Mouse (Mus musculus): ENCODE measurements around the gene Aloxe3.
"Not testable (repeated sequence)": the region's sequence is repeated elsewhere in the genome, so short reads cannot be mapped to it uniquely, and the experiment has no call there.

The Aloxe3 gene

DNA sequence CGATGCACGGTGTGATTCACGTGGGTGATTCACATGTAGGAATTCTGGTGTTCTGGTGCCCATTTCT is at the start of gene Aloxe3:
Gene Aloxe3 (plus strand): TSS at position 45 of the 67 bp plus-strand sequence.
- no peak for DNase-seq (ENCODE audit: low spot score)

DNA sequence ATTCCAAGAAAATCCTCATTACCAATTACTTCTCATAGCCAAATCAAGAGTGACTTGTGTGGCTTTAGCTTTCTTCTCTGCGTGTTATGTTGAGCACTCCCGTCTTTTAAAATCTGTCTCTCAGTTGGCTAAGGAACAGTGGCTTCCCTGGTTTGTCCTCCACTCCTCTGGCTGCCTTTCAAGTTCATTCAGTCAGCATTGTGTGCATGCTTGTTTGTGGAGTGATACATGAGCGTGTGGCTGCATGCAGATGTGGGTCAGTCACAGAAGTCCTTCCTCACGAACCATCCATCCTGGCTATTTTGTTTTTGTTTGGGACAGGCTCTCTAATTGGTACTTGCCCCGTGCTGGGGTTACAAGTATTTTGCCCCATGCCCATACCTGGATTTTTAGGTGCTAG is 49.1 kb upstream of the Aloxe3 start:
- DNase-seq (ENCODE audit: low spot score), result no peak

DNA sequence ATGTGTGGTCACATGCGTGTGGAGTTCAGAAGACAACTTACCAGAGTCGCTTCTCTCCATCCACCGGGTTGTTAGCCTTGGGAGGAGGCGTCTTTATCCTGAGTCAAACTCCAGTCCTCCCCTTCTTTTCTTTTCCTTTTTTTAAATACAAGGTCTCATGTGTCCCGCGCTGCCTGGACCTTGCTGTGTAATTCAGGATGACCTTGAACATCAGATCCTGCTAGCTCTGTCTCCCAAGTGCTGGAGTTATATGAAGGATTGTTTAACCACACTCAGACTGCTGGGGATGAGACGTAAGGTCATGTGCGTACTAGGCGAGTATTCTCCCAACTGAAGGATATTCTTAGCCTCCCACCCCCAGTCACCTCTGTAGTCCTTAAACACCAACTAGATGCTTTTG is 48.4 kb upstream of the Aloxe3 start:
- DNase-seq (ENCODE audit: low spot score), result no peak

DNA sequence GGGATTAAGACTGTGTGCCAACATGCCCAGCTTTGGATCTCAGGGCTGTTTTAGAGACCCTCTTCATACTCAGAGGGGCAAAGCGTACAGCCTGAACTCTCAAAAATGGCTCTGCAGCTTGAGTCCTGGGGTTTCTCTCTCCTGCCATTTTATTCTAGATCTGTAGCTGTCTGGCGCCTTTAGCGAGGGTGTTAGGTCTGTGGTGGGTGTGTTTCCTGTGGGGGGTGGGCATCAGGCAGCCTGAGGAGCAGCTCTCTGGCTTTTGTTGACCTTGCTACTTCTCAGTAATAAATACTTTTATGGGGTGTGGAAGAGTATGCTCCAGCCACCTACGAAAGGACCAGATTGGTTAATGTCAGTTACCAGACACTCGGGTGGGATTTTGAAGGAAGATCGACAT is 47.7 kb upstream of the Aloxe3 start:
- DNase-seq (ENCODE audit: low spot score), result no peak

DNA sequence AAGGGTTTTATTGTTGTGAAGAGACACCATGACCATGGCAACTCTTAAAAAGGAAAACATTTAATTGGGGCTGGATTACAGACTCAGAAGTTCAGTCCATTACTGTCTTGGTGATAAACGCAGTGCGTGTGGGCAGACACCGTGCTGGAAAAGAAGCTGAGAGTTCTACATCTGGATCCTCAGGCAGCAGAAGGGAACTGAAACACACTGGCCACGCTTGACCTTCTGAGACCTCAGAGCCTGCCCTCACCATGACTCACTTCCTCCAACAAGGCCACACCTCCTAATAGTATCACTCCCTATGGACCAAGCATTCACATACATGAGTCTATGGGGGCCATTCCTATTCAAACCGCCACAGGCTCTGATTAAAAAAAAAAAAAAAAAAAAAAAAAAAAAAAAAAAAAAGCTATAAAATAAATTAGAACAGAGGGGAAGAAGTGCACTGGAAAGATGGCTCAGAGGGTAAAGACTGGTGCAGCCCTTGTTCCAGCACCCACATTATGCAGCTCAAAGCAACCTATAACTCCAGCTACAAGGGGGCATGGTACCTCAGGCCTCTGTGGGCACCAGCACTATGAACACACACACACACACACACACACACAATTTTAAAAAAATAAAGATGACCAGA is 46.8 kb upstream of the Aloxe3 start:
- no peak for DNase-seq (ENCODE audit: low spot score)

DNA sequence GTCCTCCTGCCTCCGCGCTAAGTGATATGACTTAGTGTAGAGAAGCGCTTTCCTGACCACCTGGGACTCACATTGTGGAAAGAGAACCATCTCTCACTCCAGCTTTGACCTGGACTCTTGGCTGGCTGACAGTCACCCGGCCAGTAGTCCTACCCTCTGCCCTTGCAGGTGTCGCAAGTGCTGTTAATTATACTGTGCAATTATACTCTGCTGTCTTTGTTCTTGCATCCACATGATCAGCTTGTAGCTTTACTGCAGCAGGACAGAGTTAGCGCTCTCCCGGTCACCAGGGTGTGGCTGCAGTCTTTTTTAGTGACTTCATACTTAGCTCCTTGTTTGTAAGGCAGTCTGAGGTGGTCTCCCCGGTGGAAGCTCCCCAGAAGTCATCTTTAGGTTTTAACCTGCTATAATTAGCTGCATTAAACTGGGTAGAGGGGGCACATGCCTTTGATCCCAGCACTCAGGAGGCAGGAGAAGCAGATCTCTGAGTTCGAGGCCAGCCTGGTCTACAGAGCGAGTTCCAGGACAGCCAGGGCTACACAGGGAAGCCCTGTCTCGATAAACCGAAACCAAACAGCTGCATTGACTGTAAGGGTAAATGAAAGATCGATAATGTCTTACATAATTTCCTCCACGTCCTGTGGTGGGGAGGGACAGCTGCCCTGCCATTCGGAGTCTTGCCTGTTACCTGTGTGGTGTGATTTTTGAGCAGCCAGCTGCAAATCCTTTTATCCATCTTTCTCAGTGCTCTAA is 45.4 kb upstream of the Aloxe3 start:
- DNase-seq (ENCODE audit: low spot score), result no peak

DNA sequence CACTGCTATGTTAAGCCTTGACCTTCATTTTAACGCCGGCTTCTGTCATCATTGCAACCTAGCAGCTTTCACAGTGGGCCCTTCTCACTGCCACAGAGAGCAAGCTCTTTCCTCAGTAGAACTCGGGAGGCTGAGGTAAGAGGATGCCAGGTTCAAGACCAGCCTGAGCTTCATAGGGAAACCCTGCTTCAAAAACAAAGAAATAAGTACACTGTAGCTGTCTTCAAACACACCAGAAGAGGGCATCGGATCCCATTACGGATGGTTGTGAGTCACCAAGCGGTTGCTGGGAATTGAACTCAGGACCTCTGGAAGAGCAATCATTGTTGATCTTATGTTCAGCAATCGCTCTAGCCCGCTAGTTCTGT is 44.9 kb upstream of the Aloxe3 start:
- no peak for DNase-seq (ENCODE audit: low spot score)

DNA sequence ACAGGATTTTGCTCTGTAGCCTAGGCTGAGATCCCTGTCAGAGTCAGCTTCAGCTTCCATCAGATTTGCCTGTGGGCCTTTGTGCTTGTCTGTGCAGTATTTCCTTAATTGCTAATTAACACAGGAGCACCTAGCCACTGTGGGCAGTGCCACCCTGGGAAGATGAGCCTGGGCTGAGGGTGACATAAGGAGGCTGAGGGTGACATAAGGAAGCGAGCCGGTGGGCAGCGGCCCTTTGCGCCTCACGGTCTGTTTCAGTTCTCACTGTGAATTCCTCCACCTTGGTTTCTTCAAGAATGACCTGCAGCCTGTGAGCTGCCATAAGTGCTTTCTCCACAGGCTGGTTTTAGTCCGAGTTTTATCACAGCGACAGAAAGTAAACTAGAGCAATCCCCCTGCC is 44.1 kb upstream of the Aloxe3 start:
- no peak for DNase-seq (ENCODE audit: low spot score)

DNA sequence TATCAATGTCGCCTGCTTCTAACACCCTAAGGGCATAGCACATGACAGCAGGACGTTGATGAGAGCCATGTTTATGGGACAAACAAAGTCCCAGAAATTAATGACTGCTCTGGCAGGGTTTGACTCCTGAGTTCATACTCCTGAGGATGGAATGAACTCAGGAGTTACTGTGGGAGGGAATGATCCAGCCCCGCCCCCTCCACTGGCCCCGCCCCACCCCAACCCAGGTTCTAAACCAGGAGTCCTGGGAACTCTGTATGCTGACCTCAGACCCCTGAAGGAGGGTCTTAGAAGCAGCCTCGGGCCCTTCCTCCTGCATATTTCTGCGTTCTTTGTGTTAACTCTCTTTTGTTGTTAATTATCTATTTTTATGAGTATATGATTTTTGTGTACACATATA is 40.1 kb upstream of the Aloxe3 start:
- DNase-seq (ENCODE audit: low spot score), result no peak

DNA sequence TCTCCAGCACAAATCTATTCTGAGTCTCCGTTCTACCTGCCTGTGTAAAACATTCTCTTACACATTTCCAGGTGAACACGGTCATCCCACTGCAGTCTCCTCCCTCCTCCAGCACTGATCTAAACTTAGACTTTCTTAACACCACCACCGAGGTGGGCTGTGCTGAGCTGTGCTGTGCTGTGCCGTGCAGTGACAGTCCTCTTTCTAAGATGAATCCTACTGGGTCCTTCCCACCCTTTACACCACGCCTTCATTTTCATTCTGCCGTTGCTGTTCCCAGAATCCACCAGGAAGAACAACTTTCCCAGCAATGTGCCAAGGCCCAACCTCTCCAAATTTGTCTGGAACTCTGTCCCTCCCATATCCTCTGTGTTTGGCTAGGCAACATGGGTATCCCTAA is 39.3 kb upstream of the Aloxe3 start:
- DNase-seq (ENCODE audit: low spot score), result no peak

DNA sequence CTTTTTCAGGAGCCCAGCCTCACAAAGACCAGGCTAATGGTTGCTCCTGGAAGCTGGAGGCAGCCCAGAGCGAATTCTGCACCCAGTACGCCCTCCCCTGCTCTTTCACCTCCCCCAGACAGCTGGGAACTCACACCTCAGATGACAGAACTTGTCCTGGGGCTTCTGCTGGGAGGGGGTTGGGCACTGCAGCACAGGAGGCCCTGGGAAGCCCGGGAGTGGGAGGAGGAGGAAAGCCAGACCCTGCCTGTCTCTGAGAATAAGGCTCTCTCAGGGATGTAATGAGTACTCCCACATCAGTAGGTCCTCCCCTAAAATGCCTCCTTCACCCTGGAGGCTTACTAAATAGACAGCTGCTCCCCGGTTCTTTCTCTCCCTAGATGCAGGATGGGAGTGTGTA is 38.6 kb upstream of the Aloxe3 start:
- DNase-seq (ENCODE audit: low spot score), result no peak

DNA sequence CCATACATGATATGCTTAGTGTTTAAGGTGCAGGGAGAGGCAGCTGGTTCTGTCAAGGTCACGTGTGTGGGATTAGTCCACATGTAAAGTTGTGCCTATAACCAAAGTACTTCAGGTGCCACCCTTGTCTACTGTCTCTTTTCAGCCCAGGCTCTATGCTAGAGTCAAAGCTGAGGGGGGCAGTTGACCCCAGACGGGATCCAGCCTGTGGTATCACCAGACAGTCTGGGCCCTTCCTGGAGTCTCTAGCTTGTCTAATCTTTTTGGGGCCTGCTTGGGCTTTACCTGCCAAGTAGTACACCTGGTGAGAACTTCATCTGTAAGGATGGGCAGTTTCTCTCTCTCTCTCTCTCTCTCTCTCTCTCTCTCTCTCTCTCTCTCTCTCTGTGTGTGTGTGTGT is 38.1 kb upstream of the Aloxe3 start:
- no peak for DNase-seq (ENCODE audit: low spot score)

DNA sequence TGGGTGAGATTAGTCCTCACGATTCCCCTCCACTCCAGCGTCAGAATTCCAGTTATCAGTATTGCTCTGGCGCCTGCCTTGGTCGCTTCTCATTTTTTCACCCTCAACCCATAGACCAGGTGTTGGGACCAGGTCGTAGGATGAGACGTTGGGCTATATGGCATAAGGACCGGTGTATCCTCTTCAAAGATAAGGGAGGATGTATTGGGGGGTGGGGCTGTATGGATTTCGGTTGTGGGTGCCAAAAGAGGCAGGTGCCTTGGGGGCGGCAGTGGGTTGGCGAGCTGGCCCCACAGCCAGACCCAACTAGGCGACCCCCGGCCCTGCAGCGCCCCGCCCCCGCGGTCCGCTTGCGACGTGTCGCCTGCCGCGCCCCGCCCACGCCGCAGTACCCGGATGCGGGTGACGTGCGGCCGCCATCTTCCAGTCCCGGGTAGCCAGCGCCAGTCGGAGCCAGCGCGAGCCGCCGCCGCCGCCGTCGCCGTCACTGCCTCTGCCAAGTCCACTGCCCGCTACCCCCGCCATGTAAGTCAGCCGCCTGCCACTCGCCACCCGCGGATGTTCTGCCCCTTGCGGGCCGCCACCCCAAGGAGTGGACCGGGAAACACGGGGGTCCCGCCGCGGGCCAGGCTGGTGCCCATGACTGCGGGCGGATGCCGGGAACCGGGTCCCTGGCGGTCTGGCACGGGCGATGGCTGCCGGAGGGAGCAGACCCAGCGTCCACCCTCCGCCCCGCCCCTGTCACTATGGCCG is 37.4 kb upstream of the Aloxe3 start, which contains the start of gene Vamp2:
Gene Vamp2 (plus strand): TSS at position 388 of the 753 bp plus-strand sequence.
- peak; percentile 84 for DNase-seq (ENCODE audit: low spot score)

DNA sequence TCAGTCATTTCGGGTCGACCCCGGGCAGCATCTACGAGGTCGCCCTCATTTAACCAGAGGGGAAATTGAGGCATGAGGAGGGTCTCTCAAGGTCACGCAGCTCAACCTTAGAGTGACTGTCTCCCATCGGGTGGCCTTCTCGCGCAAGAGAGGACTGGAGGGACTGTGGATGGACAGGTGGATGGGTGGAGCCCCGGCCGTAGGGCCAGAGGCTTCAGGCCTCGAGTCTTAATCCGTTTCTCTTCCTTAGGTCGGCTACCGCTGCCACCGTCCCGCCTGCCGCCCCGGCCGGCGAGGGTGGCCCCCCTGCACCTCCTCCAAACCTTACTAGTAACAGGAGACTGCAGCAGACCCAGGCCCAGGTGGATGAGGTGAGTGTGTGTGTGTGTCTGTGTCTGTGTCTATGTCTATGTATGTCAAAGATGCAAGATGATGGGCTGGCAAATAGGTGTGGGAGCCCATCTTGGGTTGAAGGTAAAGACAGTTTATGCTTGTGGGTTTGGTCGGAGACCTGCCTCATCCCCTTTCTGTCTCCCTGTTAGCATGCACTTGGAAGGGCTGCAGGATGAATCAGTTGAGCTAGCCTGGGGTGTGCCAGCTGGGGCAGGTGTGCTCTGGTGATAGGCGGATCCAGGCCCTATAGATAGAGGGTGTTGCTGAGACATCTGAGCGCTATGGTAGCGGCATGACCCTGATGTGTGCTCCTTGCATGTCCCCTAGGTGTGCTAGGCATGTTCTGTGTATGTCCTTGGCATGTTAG is 36.7 kb upstream of the Aloxe3 start:
- no peak for DNase-seq (ENCODE audit: low spot score)

DNA sequence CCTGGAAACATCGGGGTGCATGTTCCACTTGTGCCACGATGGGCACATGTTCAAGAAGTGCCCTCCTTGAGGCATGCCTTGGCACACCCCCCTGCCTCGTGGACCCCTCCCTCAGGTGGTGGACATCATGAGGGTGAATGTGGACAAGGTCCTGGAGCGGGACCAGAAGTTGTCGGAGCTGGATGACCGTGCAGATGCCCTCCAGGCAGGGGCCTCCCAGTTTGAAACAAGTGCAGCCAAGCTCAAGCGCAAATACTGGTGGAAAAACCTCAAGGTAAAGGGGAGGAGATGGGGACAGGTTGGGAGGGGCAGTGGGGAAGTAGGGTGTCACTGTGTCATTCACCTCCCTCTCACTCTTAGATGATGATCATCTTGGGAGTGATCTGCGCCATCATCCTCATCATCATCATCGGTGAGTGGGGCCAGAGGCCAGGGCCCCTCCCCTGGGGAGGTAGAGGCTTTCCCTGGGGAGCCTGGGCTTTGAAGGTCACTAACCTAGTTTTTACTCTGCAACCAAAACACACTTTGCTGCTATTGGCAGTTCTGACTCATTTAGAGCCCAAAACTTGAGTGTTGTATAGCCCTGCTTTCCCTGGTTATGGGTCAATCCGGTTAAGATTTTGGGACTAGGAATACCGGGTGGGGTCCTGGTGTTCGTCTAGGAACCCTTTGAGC is 35.9 kb upstream of the Aloxe3 start:
- DNase-seq (ENCODE audit: low spot score), result no peak

DNA sequence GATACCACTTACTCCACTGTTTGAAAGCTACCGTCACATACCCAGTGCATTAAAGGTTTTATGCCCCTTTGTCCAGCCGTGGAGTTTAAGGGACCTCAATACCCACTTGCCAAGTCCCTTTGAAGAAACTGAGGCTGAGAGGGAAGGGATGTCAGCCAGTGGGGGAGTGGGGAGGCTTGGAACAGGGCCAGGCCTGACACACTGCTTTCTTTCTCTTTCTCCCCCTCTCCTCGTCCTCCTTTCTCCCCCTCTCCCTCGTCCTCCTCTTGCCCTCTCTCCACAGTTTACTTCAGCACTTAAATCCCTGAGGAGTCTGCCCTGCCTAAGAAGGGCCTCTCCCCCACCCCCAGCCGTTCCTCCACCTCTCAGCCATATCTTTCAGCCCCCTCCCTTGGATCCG is 35.3 kb upstream of the Aloxe3 start:
- no peak for DNase-seq (ENCODE audit: low spot score)

DNA sequence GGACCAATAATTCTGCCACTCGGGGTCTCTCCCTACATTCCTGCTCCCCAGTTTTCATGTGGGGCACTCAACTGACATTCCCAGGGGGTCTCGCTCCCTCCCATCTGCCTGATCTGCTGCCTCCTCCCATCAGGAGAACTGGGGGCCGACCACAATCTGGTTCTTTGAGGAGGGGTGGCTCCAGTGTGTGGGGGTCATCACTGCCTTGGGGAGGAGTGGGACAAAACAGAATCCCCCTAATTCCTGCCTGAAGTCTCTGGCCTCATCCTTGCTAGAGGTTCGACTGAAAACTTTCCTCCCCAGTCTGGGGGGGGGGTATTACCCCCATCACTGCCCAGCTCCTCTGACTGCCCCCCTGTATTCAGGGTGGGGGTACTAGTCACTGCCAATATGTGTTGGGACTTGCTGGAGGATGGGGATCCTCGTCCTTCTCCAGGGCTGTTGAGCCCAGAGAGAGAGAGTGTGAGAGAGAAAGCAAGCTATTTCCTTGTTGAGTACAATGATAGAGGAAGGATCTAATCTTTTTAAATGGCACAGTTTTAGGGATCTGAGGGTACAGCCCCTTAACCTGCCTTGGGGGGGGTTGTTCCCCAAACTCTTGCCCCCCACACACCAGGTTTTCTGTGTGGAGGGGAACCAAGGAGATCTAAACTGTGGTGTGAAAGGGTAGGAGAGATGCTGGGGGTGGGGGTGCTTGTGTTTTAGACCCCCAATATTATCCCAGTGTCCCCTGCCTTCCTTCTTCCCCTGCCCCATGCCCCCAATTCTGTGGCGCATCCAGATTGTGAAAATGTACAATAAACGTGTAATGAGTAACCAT is 33.9 kb upstream of the Aloxe3 start:
- no peak for DNase-seq (ENCODE audit: low spot score)

DNA sequence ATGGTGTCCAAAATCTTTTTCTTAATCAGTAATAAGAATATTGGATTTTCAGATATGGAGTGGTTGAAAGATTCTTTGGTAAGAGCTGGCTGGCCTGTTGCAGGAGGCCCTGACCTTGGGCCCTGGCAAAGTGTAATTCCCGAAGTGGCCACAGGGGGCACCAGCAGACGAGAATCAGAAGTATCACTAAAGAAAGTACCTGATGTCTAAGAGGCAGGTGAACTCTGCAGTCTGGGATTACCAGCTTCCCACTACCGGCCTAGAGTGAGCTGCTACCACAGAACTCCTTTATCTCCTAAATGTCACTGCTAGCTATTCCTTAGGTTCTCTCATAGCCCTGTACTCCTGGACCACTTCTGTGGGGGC is 33.3 kb upstream of the Aloxe3 start:
- no peak for DNase-seq (ENCODE audit: low spot score)

DNA sequence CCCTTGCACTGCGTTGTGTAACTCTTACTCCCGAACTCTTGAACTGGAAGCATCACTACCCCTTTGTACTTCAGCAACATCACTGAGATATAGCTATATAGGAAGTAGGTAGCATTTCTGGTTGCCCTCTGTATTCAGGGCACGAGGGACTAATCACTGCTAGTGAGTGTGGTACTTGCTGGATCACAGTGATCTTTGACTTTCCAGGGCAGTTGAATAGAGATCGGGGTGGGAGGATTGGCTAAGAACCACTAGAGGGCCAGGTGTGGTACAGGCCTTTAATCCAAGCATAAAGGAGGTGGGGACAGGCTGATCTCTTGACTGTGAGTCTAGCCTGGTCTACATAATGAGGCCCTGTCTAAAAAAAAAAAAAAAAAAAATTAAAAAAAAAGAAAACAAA is 32.8 kb upstream of the Aloxe3 start:
- DNase-seq (ENCODE audit: low spot score), result no peak

DNA sequence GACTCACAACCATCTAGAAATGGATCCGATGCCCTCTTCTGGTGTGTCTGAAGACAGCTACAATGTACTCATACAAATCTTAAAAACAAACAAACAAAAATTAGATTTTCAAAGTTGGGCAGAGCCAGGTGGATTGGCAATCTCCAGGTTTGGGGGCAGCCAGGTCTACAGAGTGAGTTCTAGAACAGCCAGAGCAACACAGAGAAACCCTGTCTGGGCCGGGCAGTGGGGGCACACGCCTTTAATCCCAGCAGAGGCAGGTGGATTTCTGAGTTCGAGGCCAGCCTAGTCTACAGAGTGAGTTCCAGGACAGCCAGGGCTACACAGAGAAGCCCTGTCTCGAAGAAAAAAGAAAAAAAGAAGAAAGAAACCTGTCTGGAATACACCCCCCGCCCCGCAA is 31.8 kb upstream of the Aloxe3 start:
- not testable (repeated sequence) for DNase-seq (ENCODE audit: low spot score)

DNA sequence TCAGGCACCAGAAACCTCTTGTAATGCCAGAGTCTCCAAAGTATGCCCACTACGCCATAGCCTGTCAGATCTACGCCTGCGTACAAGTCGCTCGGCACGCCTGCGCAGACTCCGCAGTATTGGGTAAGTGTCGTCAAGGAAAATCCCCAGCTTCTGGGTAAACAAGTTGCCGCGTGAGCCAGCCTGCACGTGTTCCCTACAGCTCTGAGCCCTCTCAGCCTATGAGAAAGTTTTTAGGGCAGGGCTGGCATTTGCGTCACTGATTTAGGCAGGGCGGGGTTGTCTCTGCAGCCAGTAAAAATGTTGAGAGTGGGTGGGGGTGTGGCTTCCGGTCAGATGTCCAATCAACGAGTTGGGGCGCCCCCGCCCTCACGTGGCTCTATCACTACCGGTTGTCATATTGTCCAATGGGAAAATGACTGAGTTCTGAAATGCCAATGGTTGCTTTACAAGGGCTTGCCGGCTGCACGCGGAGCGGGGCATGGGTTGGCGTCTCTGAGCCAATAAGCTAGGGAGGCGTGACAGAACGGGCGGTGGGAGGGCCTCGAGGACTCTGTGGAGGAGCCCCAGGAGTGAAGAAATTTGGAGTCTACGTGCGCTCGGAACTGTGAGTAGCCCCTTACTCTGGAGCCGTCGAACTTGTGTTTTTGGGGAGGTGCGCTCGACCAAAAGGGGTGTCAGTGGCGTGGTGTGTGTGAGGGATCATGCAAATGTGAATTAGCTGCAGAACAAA is 30.8 kb upstream of the Aloxe3 start, which contains the start of gene Per1:
Gene Per1 (plus strand): TSS at position 521 of the 733 bp plus-strand sequence.
- DNase-seq (ENCODE audit: low spot score), result peak; percentile 83
